Mouse (Mus musculus) gastrocnemius, postnatal 4 days (tissue): Measurements from ENCODE around the gene Cisd2. TPM values are rescaled to one million over a fixed set of nuclear protein-coding genes. Genes with fewer than 3 reads are reported as not detected.

Source experiments
- DNase-seq, 2 experiments: peaks; one replicate each; pipeline ENCODE4 v3.0.0; 2021 to 2022; ENCODE audit warnings: low spot score in 2 of 2, mixed read lengths in 2 of 2
- total RNA-seq, 2 experiments: library from RNA; stranded (reverse); gene quantifications; 2 replicates each; pipeline ENCODE4 v1.2.3; 2021

Gene Cisd2
- total RNA-seq, 2 experiments from 2014 or later = 17.6 to 21.3 TPM

- no peak for DNase-seq
These were observed 6.5 kb downstream of the Cisd2 start for GRCm38 (mm10) chr3:135417245-135417644.

GRCm38 (mm10) chr3:135411824-135412223 lies 11.9 kb downstream of the Cisd2 start:
- no peak for DNase-seq

- DNase-seq = no peak
These were observed 12.7 kb downstream of the Cisd2 start for GRCm38 (mm10) chr3:135411056-135411455.

GRCm38 (mm10) chr3:135409219-135409618 lies 14.5 kb downstream of the Cisd2 start:
- no peak for DNase-seq

GRCm38 (mm10) chr3:135407351-135407750 lies 16.4 kb downstream of the Cisd2 start:
- DNase-seq = no peak

- DNase-seq = no peak
These were observed 19.1 kb downstream of the Cisd2 start for GRCm38 (mm10) chr3:135404599-135404998.

- no peak for DNase-seq
These were observed 19.9 kb downstream of the Cisd2 start for GRCm38 (mm10) chr3:135403856-135404255.

- no peak for DNase-seq
These were observed 20.5 kb downstream of the Cisd2 start for GRCm38 (mm10) chr3:135403211-135403610.

GRCm38 (mm10) chr3:135402201-135402658 lies 21.5 kb downstream of the Cisd2 start:
- DNase-seq = peak; percentile 67 to 88

GRCm38 (mm10) chr3:135397112-135397511 lies 26.6 kb downstream of the Cisd2 start:
- DNase-seq = no peak

GRCm38 (mm10) chr3:135396081-135396480 lies 27.6 kb downstream of the Cisd2 start:
- DNase-seq = no peak

- no peak for DNase-seq
These were observed 28.6 kb downstream of the Cisd2 start for GRCm38 (mm10) chr3:135395085-135395484.

- no peak for DNase-seq
These were observed 30.5 kb downstream of the Cisd2 start for GRCm38 (mm10) chr3:135393186-135393585.

GRCm38 (mm10) chr3:135379868-135380267 lies 43.9 kb downstream of the Cisd2 start:
- no peak for DNase-seq

GRCm38 (mm10) chr3:135377445-135377844 lies 46.3 kb downstream of the Cisd2 start:
- no peak for DNase-seq

- DNase-seq = no peak
These were observed 47.9 kb downstream of the Cisd2 start for GRCm38 (mm10) chr3:135375836-135376235.

GRCm38 (mm10) chr3:135357394-135357793 lies 66.3 kb downstream of the Cisd2 start:
- no peak for DNase-seq

Other genes with a start within 250 kb of the Cisd2 start
- gene Cenpe, start 211.4 kb downstream of the Cisd2 start, total RNA-seq = 10 to 100 TPM in 1 of 2 experiments, 1 to 10 TPM in 1; 9.9 to 12.0 TPM
- 1 to 10 TPM; 5.8 to 6.4 TPM for gene Bdh2, start 142.7 kb downstream of the Cisd2 start, total RNA-seq
- gene Slc9b2, start 116.2 kb downstream of the Cisd2 start, total RNA-seq = under 1 TPM; 0.42 to 0.67 TPM
- gene Slc9b1, start 75.9 kb downstream of the Cisd2 start, total RNA-seq = under 1 TPM; 0.29 to 0.31 TPM
- gene Ube2d3, start 14.2 kb upstream of the Cisd2 start, total RNA-seq = 100 to 1,000 TPM; 313 to 355 TPM
- 10 to 100 TPM; 10.9 to 12.7 TPM for gene Manba, start 61.7 kb upstream of the Cisd2 start, total RNA-seq